Mouse (Mus musculus) forebrain, embryonic 13.5 days (tissue): ENCODE measurements around the gene Cd63. TPM values are rescaled to one million over a fixed set of nuclear protein-coding genes. Genes with fewer than 3 reads are reported as not detected.

Experiments
- ATAC-seq: fragments of 200-750 bp; cut with Nextera tagmentation; 2 replicates; pipeline ENCODE4 v1.8.0; 2017
- H3K27ac ChIP-seq: fragments of 300-500 bp; sonication (generic); 2 replicates; pipeline ENCODE4 v1.5.1; 2015; ENCODE audit warnings: inconsistent platforms, mild to moderate bottlenecking, moderate library complexity
- H3K27me3 ChIP-seq: fragments of 300-500 bp; sonication (generic); 2 replicates; pipeline ENCODE4 v1.6.1; 2015; ENCODE audit warnings: mild to moderate bottlenecking, inconsistent platforms
- H3K36me3 ChIP-seq: fragments of 300-500 bp; sonication (generic); 2 replicates; pipeline ENCODE4 v1.6.1; 2015; ENCODE audit warnings: mild to moderate bottlenecking, inconsistent platforms; ENCODE audit not compliant: poor library complexity, severe bottlenecking
- H3K4me1 ChIP-seq: fragments of 300-500 bp; sonication (generic); 2 replicates; pipeline ENCODE4 v1.6.1; 2015; ENCODE audit warnings: inconsistent platforms
- H3K4me2 ChIP-seq: fragments of 300-500 bp; sonication (generic); 2 replicates; pipeline ENCODE4 v1.6.1; 2015; ENCODE audit warnings: inconsistent platforms, mild to moderate bottlenecking, moderate library complexity
- H3K4me3 ChIP-seq: fragments of 300-500 bp; sonication (generic); 2 replicates; pipeline ENCODE4 v1.5.1; 2015; ENCODE audit warnings: mild to moderate bottlenecking, inconsistent platforms
- H3K9ac ChIP-seq: fragments of 300-500 bp; sonication (generic); 2 replicates; pipeline ENCODE4 v1.6.1; 2015; ENCODE audit warnings: mild to moderate bottlenecking, inconsistent platforms
- H3K9me3 ChIP-seq: fragments of 300-500 bp; sonication (generic); replicated peaks from 2 replicates; pipeline ENCODE4 v1.6.1; 2016; ENCODE audit warnings: inconsistent platforms
- WGBS: fragments of 180-500 bp; shearing (Covaris S2); methylation state at CpG from one replicate; pipeline ENCODE4 v1.1.7; 2015; 5-methylcytosine and 5-hydroxymethylcytosine counted together
- polyA plus RNA-seq: library from polyadenylated mRNA; unstranded; fragments of >200 nt; fragmentation: Nextera tagmentation; extraction: Ambion mirVana; gene quantifications from 2 replicates; pipeline ENCODE4 v1.2.1, GENCODE M21; 2015

Cd63 gene
- polyA plus RNA-seq, 1 experiment from 2014 or later: 127 TPM

DNA sequence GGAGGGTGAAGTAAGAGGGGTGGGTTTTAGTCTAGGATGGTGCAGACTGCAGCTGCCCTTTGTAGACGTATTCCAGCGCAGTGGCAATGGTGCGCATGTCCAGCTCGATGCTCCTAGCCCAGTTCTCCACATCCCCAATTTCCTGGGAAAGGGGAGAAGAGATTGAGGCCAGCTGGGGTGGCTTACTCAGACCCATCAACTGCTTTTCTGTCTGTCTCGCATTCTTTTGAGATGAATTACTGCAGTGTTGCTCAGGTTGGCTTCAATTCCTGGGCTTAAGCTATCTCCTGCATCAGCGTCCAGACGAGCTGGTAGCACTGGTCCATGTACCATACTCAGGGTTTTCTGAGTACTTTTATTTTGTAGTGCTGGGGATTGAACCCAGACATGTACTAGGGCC is 19.2 kb downstream of the Cd63 start:
- Histone ChIP-seq H3K9ac (no peak overlapping the region), H3K36me3 (peaks cover 33% of the 10 kb centered on the region), H3K9me3 (no peaks in the 10 kb centered on the region), H3K27me3 (no peaks in the 10 kb centered on the region), H3K4me1 (peaks cover 27% of the 10 kb centered on the region), H3K4me2 (no peak overlapping the region), H3K4me3 (no peak overlapping the region), H3K27ac (no peak overlapping the region)
- WGBS: 84% methylated on average over 7 of the region's 7 CpGs
- ATAC-seq: no peak

GRCm38 (mm10) chr10:128920736-128921161 is 20.0 kb downstream of the Cd63 start:
- H3K9me3 ChIP-seq: no peaks in the 10 kb centered on the region
- peaks cover 27% of the 10 kb centered on the region for H3K4me1 ChIP-seq
- no peak for ATAC-seq
- 0 out of 2 replicates have a peak overlapping the region, but pooled peaks have one; percentile 12 for H3K9ac ChIP-seq
- 77% methylated on average over 3 of the region's 3 CpGs for WGBS
- no peak overlapping the region for H3K4me2 ChIP-seq
- H3K4me3 ChIP-seq: no peak overlapping the region
- no peak overlapping the region for H3K27ac ChIP-seq
- no peaks in the 10 kb centered on the region for H3K27me3 ChIP-seq
- peaks cover 33% of the 10 kb centered on the region for H3K36me3 ChIP-seq

DNA sequence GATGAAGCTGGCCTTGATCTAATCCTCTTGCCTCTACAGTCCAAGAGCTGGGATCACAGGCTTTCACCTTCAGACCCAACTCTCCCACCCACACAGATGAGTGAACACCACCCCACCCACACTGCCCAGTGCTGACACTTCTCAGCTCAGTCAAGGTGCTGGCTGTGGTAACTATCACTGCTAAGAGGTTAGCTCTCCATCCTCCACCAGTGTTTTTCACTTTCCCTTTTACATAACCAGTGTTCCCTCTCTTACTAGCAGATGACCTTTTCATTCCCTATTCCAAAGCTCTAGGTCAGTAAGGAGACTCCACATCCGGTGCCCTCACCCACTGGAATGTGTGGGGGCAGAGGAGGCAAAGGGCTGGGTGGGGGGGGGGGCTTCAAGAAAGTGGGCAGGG is 20.5 kb downstream of the Cd63 start:
- 67% methylated on average over 1 of the region's 1 CpGs for WGBS
- Histone ChIP-seq H3K27ac (no peak overlapping the region), H3K9me3 (no peaks in the 10 kb centered on the region), H3K4me2 (no peak overlapping the region), H3K9ac (0 out of 2 replicates have a peak overlapping the region, but pooled peaks have one; percentile 12), H3K36me3 (peaks cover 31% of the 10 kb centered on the region), H3K27me3 (no peaks in the 10 kb centered on the region), H3K4me1 (peaks cover 27% of the 10 kb centered on the region), H3K4me3 (no peak overlapping the region)
- no peak for ATAC-seq

GRCm38 (mm10) chr10:128921883-128922821 is 21.4 kb downstream of the Cd63 start:
- ATAC-seq: no peak; the same call in 1 of the 2 replicates
- peaks cover 25% of the 10 kb centered on the region for H3K36me3 ChIP-seq
- H3K4me3 ChIP-seq: peak overlapping the region; percentile 81
- peak overlapping the region; percentile 84 for H3K9ac ChIP-seq
- peak overlapping the region; percentile 71 for H3K4me2 ChIP-seq
- peaks cover 5% of the 10 kb centered on the region; the same call in 1 of the 2 replicates for H3K27me3 ChIP-seq
- H3K27ac ChIP-seq: no peak overlapping the region; the same call in 1 of the 2 replicates
- H3K4me1 ChIP-seq: peaks cover 27% of the 10 kb centered on the region
- WGBS: 73% methylated on average over 16 of the region's 16 CpGs
- H3K9me3 ChIP-seq: no peaks in the 10 kb centered on the region

GRCm38 (mm10) chr10:128922822-128923012 is 21.9 kb downstream of the Cd63 start, which contains the start of gene Rdh5:
Rdh5 (minus strand) TSS chr10:128922888.
- H3K4me1 ChIP-seq: peaks cover 27% of the 10 kb centered on the region
- ATAC-seq: no peak
- H3K4me2 ChIP-seq: peak within 1 kb of the TSS; percentile 71
- H3K4me3 ChIP-seq: peak within 1 kb of the TSS; percentile 81
- peaks cover 5% of the 10 kb centered on the region; the same call in 1 of the 2 replicates for H3K27me3 ChIP-seq
- H3K9me3 ChIP-seq: no peaks in the 10 kb centered on the region
- H3K36me3 ChIP-seq: peaks cover 20% of the 10 kb centered on the region
- 10% methylated on average over 1 of the region's 1 CpGs for WGBS
- H3K27ac ChIP-seq: peak within 1 kb of the TSS; percentile 93
- H3K9ac ChIP-seq: peak within 1 kb of the TSS; percentile 84

DNA sequence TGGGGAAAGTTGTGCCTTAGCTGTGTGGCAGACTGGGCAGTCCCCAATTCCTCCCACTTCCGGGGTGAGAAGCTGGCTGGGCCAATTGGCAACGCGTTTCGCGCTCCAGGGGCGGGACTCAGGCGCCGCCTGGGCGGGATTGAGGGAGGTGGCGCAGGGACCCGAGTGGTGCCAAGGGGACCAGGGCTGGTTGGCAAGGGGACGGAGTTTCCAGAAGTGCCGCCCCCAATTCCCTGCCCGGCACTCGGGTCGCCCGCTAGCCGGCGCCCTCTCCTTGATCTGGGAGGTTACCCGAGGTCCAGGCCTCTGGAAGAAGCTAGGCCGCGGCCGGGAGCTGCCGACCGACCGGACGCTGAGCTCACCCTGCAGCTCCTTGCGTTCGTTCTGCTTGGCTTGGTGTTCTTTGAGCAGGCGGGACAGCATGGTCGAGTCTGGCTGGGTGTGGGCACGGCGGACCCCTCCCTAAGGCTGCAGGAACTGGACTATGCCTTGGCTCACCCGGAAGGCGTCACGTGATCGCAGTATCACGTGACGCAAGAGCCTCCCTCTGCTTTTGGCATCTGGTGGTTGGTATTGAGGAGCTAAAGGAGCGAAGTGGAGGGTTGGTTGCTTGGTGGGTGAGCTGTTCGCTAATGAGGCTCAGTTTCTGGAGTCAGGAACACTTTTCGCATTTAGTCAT is 22.4 kb downstream of the Cd63 start:
- WGBS: under 1% methylated on average over 42 of the region's 42 CpGs
- Histone ChIP-seq H3K36me3 (peaks cover 15% of the 10 kb centered on the region; the same call in 1 of the 2 replicates), H3K4me1 (peaks cover 31% of the 10 kb centered on the region), H3K9ac (peak overlapping the region; percentile 84), H3K27me3 (peaks cover 6% of the 10 kb centered on the region; the same call in 1 of the 2 replicates), H3K9me3 (no peaks in the 10 kb centered on the region), H3K4me2 (peak overlapping the region; percentile 71), H3K4me3 (peak overlapping the region; percentile 81), H3K27ac (peak overlapping the region; percentile 93)
- peak; percentile 98 for ATAC-seq

DNA sequence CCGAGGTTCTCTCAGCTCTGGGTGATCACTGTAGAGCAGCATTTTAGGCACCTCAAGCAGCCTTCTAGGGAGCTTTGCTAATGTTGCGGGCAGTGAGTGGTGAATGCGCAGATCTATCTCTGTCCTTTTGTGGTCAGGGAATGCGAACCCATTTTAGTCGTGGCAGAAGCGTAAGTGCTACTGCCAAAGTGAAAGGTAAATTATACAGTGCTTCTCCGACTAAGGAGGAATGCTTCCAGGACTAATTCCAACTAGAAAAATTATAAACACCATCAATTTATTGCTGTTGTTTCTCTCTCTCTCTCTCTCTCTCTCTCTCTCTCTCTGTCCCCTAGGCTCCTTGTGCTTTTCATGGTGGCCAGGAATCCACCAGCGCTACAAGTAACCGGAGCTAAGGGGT is 23.1 kb downstream of the Cd63 start, which contains the start of gene Bloc1s1:
TSS of gene Bloc1s1 (minus strand) at position 101 of the 400 bp plus-strand sequence.
- peak within 1 kb of the TSS; percentile 84 for H3K9ac ChIP-seq
- H3K27ac ChIP-seq: peak within 1 kb of the TSS; percentile 93
- 74% methylated on average over 9 of the region's 9 CpGs for WGBS
- H3K36me3 ChIP-seq: 0 out of 2 replicates have a peak, but pooled peaks cover 11% of the 10 kb centered on the region
- no peaks in the 10 kb centered on the region for H3K9me3 ChIP-seq
- ATAC-seq: no peak
- H3K4me1 ChIP-seq: peaks cover 38% of the 10 kb centered on the region
- peaks cover 14% of the 10 kb centered on the region; the same call in 1 of the 2 replicates for H3K27me3 ChIP-seq
- H3K4me2 ChIP-seq: peak within 1 kb of the TSS; percentile 71
- peak within 1 kb of the TSS; percentile 81 for H3K4me3 ChIP-seq

GRCm38 (mm10) chr10:128928356-128928755 is 27.6 kb downstream of the Cd63 start:
- WGBS: 17% methylated on average over 4 of the region's 4 CpGs
- Histone ChIP-seq H3K4me3 (no peak overlapping the region), H3K9me3 (no peaks in the 10 kb centered on the region), H3K36me3 (no peaks in the 10 kb centered on the region), H3K4me2 (no peak overlapping the region), H3K27ac (no peak overlapping the region), H3K4me1 (peaks cover 27% of the 10 kb centered on the region), H3K9ac (no peak overlapping the region), H3K27me3 (peaks cover 55% of the 10 kb centered on the region)
- 0 out of 2 replicates have a peak, but pooled peaks have one; percentile 14 for ATAC-seq

GRCm38 (mm10) chr10:128929638-128930378 is 29.0 kb downstream of the Cd63 start:
- peaks cover 70% of the 10 kb centered on the region for H3K27me3 ChIP-seq

DNA sequence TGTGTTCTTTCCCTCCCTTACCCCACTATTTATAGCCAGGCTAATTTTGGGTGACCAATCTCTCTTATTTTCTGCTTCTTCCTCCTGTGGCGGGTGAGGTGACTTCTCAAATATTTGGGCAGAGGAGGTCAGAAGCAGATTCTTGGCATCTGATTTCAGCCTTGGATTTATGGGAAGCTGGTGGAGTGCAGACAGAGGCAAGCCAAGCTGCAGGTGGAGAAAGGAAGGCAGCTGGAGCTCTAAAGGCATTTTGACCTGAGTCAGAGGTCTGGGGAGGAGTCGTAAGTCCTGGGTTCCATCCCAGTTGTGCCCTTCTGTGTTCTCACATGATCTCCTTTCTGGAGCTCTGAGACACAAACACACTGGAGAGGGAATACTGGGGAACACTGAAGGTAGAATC is 30.7 kb downstream of the Cd63 start:
- H3K27me3 ChIP-seq: peaks cover 86% of the 10 kb centered on the region
- WGBS: 85% methylated on average over 2 of the region's 2 CpGs
- no peak for ATAC-seq
- H3K4me1 ChIP-seq: peaks cover 31% of the 10 kb centered on the region
- no peaks in the 10 kb centered on the region for H3K9me3 ChIP-seq
- no peak overlapping the region for H3K9ac ChIP-seq
- no peaks in the 10 kb centered on the region for H3K36me3 ChIP-seq
- H3K27ac ChIP-seq: no peak overlapping the region
- H3K4me2 ChIP-seq: no peak overlapping the region
- no peak overlapping the region for H3K4me3 ChIP-seq

More at GRCm38 (mm10) chr10:128929638-128930378, 29.0 kb downstream of the Cd63 start:
- H3K9ac ChIP-seq: no peak overlapping the region
- peaks cover 31% of the 10 kb centered on the region for H3K4me1 ChIP-seq
- H3K4me2 ChIP-seq: no peak overlapping the region
- no peak overlapping the region for H3K4me3 ChIP-seq
- H3K27ac ChIP-seq: no peak overlapping the region
- WGBS: 53% methylated on average over 7 of the region's 7 CpGs
- no peak for ATAC-seq
- H3K36me3 ChIP-seq: no peaks in the 10 kb centered on the region
- H3K9me3 ChIP-seq: no peaks in the 10 kb centered on the region

- Histone ChIP-seq H3K27me3 (peaks cover 87% of the 10 kb centered on the region), H3K4me3 (peak within 1 kb of the TSS; percentile 38)
- under 1% methylated on average over 26 of the region's 26 CpGs for WGBS
Measured at GRCm38 (mm10) chr10:128933574-128933973, 32.8 kb downstream of the Cd63 start, which contains the start of gene Itga7. Itga7 (plus strand) TSS chr10:128933818.

More at GRCm38 (mm10) chr10:128933574-128933973, 32.8 kb downstream of the Cd63 start, which contains the start of gene Itga7:
- peak within 1 kb of the TSS; percentile 50 for H3K9ac ChIP-seq
- no peak within 1 kb of the TSS for H3K27ac ChIP-seq
- peaks cover 23% of the 10 kb centered on the region for H3K4me1 ChIP-seq
- no peaks in the 10 kb centered on the region for H3K36me3 ChIP-seq
- ATAC-seq: peak; percentile 80
- H3K4me2 ChIP-seq: peak within 1 kb of the TSS; percentile 69
- H3K9me3 ChIP-seq: no peaks in the 10 kb centered on the region
